Mouse (Mus musculus) embryonic facial prominence, embryonic 15.5 days (tissue): ENCODE data around the gene Pdha1. TPM values are rescaled to one million over a fixed set of nuclear protein-coding genes. Genes with fewer than 3 reads are reported as not detected.

Experiments
- ATAC-seq: fragments of 200-750 bp; cut with Nextera tagmentation; 2 replicates; pipeline ENCODE4 v1.8.0; 2017; ENCODE audit warnings: low read depth, moderate TSS enrichment; ENCODE audit not compliant: insufficient number of reproducible peaks, low FRiP score, low TSS enrichment
- H3K27ac ChIP-seq: fragments of 300-500 bp; sonication (generic); replicated peaks from 2 replicates; pipeline ENCODE4 v1.5.1; 2015; ENCODE audit warnings: mild to moderate bottlenecking, inconsistent platforms
- H3K27me3 ChIP-seq: fragments of 300-500 bp; sonication (generic); 2 replicates; pipeline ENCODE4 v1.6.1; 2015; ENCODE audit warnings: inconsistent platforms
- H3K36me3 ChIP-seq: fragments of 300-500 bp; sonication (generic); 2 replicates; pipeline ENCODE4 v1.6.1; 2015; ENCODE audit warnings: mild to moderate bottlenecking, inconsistent platforms
- H3K4me1 ChIP-seq: fragments of 300-500 bp; sonication (generic); 2 replicates; pipeline ENCODE4 v1.6.1; 2015; ENCODE audit warnings: inconsistent platforms
- H3K4me2 ChIP-seq: fragments of 300-500 bp; sonication (generic); replicated peaks from 2 replicates; pipeline ENCODE4 v1.6.1; 2015; ENCODE audit warnings: mild to moderate bottlenecking, inconsistent platforms
- H3K4me3 ChIP-seq: fragments of 300-500 bp; sonication (generic); replicated peaks from 2 replicates; pipeline ENCODE4 v1.5.1; 2015; ENCODE audit warnings: mild to moderate bottlenecking, inconsistent platforms
- H3K9ac ChIP-seq: fragments of 300-500 bp; sonication (generic); 2 replicates; pipeline ENCODE4 v1.6.1; 2015; ENCODE audit warnings: inconsistent platforms
- H3K9me3 ChIP-seq: fragments of 300-500 bp; sonication (generic); replicated peaks from 2 replicates; pipeline ENCODE4 v1.6.1; 2016; ENCODE audit warnings: inconsistent platforms
- WGBS: fragments of 180-500 bp; shearing (Covaris S2); methylation state at CpG from one replicate; pipeline ENCODE4 v1.1.7; 2015; 5-methylcytosine and 5-hydroxymethylcytosine counted together
- polyA plus RNA-seq: library from polyadenylated mRNA; unstranded; fragments of >200 nt; fragmentation: Nextera tagmentation; extraction: Ambion mirVana; gene quantifications from 2 replicates; pipeline ENCODE4 v1.2.1, GENCODE M21; 2015

The Pdha1 gene
- polyA plus RNA-seq, 1 experiment from 2014 or later = 111 TPM

DNA sequence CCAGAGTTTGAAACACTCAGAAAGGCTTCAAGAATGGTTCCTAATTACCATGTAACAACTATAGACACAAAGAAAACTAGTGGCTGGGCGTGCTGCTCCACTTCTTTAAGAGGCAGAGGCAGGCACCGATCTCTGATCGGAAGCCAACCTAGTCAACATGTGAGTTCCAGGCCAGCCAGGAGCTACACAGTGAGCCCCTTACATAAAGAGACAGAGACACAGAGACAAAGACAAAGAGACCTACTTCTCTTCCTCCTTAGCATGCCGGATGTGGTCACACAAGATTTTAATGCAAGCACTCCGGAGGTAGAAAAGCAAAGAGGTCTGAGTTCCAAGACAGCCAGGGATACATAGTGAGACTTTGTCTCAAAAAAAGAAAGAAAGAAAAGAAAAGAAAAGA is 2.1 kb downstream of the Pdha1 start:
- 35% methylated on average over 5 of the region's 5 CpGs for WGBS
- no peak for ATAC-seq
- Histone ChIP-seq H3K4me2 (peak overlapping the region; percentile 47), H3K27ac (no peak overlapping the region), H3K9ac (no peak overlapping the region), H3K4me3 (peak overlapping the region; percentile 61), H3K27me3 (no peaks in the 10 kb centered on the region), H3K36me3 (peaks cover 4% of the 10 kb centered on the region; the same call in 1 of the 2 replicates), H3K4me1 (peaks cover 4% of the 10 kb centered on the region; the same call in 1 of the 2 replicates), H3K9me3 (no peaks in the 10 kb centered on the region)

DNA sequence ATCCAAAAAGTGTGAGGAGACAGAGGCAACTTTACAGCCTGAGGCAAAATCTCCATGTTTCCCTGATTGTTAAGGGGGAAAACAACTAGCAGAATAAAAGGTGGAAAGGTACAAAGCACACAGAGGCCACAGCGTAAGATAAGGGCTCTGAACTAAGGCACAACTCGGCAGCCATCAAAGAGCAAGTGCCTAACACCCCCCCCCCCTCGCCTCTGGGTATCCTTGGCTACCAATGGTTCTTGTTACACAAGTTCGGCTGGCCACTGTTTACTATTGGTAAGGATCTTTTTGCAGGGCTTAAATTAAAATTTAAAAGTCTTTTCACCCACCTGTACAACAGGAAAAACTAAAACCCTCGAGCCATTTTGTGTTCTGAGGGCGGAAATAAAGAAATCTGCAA is 2.5 kb downstream of the Pdha1 start:
- no peak overlapping the region for H3K27ac ChIP-seq
- H3K9me3 ChIP-seq = no peaks in the 10 kb centered on the region
- no peak overlapping the region for H3K9ac ChIP-seq
- WGBS = 23% methylated on average over 6 of the region's 6 CpGs
- H3K4me3 ChIP-seq = peak overlapping the region; percentile 61
- H3K4me2 ChIP-seq = peak overlapping the region; percentile 47
- peaks cover 4% of the 10 kb centered on the region; the same call in 1 of the 2 replicates for H3K36me3 ChIP-seq
- H3K4me1 ChIP-seq = peaks cover 4% of the 10 kb centered on the region; the same call in 1 of the 2 replicates
- H3K27me3 ChIP-seq = no peaks in the 10 kb centered on the region
- ATAC-seq = no peak

- 73% methylated on average over 11 of the region's 11 CpGs for WGBS
- H3K9ac ChIP-seq = no peak overlapping the region
- H3K36me3 ChIP-seq = peaks cover 10% of the 10 kb centered on the region; the same call in 1 of the 2 replicates
- peaks cover 4% of the 10 kb centered on the region; the same call in 1 of the 2 replicates for H3K4me1 ChIP-seq
- H3K27ac ChIP-seq = no peak overlapping the region
- no peak overlapping the region for H3K4me2 ChIP-seq
- no peaks in the 10 kb centered on the region for H3K9me3 ChIP-seq
- H3K27me3 ChIP-seq = no peaks in the 10 kb centered on the region
- no peak overlapping the region for H3K4me3 ChIP-seq
- no peak for ATAC-seq
Measured at GRCm38 (mm10) chrX:160134136-160134843, 3.9 kb downstream of the Pdha1 start.

GRCm38 (mm10) chrX:160116658-160117057 is 21.6 kb downstream of the Pdha1 start:
- no peaks in the 10 kb centered on the region for H3K27me3 ChIP-seq
- no peaks in the 10 kb centered on the region for H3K36me3 ChIP-seq
- 68% methylated on average over 3 of the region's 3 CpGs for WGBS
- 0 out of 2 replicates have a peak, but pooled peaks have one; percentile 15 for ATAC-seq
- H3K4me1 ChIP-seq = no peaks in the 10 kb centered on the region
- no peak overlapping the region for H3K27ac ChIP-seq
- H3K9ac ChIP-seq = no peak overlapping the region
- no peak overlapping the region for H3K4me2 ChIP-seq
- H3K9me3 ChIP-seq = no peaks in the 10 kb centered on the region
- no peak overlapping the region for H3K4me3 ChIP-seq

DNA sequence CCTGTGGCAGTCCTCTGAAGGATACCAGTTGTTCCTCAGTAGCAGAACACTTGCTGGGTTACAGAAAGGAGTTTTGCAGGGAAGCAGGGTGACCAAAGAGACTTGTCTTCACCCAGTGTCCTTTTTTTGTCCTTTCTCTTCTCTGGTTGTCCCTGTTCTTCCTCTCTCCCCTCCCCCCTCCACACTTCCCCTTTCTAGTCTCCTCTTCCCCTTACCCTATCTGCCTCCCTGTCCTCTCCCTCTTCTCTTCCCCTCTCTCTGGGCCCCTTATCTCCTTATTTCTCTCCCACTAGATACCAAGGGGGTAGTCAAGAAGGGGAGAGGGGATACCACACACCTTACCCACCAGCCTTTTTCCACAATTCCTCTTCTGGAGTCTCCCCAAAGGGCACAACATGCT is 22.1 kb downstream of the Pdha1 start:
- no peak overlapping the region for H3K4me2 ChIP-seq
- no peak overlapping the region for H3K27ac ChIP-seq
- no peaks in the 10 kb centered on the region for H3K9me3 ChIP-seq
- no peaks in the 10 kb centered on the region for H3K36me3 ChIP-seq
- H3K4me1 ChIP-seq = no peaks in the 10 kb centered on the region
- no peak overlapping the region for H3K4me3 ChIP-seq
- no peak overlapping the region for H3K9ac ChIP-seq
- H3K27me3 ChIP-seq = no peaks in the 10 kb centered on the region
- ATAC-seq = no peak

DNA sequence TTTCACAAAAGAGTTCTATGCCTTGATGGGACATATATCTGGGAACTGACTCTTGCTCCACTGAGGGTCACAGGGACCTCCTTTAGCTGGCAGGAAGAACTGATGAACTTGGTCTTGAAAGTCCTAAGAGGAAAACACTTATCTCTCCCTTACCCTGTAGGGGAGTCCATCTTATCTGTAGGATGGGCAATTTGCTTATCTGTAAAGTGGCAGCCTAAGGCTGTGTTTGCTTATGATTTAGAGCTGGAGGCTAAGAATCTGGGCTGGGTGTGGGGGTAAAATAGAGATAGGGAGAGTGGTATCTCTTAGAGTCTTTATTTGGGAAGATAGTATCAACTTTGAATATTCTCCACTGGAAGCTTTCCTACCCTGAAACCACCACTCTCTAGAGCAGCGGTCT is 24.4 kb downstream of the Pdha1 start:
- no peak overlapping the region for H3K27ac ChIP-seq
- no peak overlapping the region for H3K4me2 ChIP-seq
- 100% methylated on average over 1 of the region's 1 CpGs for WGBS
- no peaks in the 10 kb centered on the region for H3K9me3 ChIP-seq
- no peaks in the 10 kb centered on the region for H3K27me3 ChIP-seq
- H3K4me1 ChIP-seq = no peaks in the 10 kb centered on the region
- H3K4me3 ChIP-seq = no peak overlapping the region
- H3K36me3 ChIP-seq = no peaks in the 10 kb centered on the region
- H3K9ac ChIP-seq = no peak overlapping the region
- no peak for ATAC-seq

- H3K9me3 ChIP-seq = no peaks in the 10 kb centered on the region
- WGBS = 54% methylated on average over 4 of the region's 4 CpGs
- H3K9ac ChIP-seq = no peak overlapping the region
- H3K36me3 ChIP-seq = no peaks in the 10 kb centered on the region
- no peak overlapping the region for H3K4me3 ChIP-seq
- ATAC-seq = no peak
- H3K27me3 ChIP-seq = no peaks in the 10 kb centered on the region; the same call in 1 of the 2 replicates
- H3K4me1 ChIP-seq = no peaks in the 10 kb centered on the region
- no peak overlapping the region for H3K4me2 ChIP-seq
- H3K27ac ChIP-seq = no peak overlapping the region
Measured at GRCm38 (mm10) chrX:160107817-160108216, 30.4 kb downstream of the Pdha1 start.

GRCm38 (mm10) chrX:160091973-160092372 is 46.2 kb downstream of the Pdha1 start:
- Histone ChIP-seq H3K4me1 (no peaks in the 10 kb centered on the region), H3K27ac (no peak overlapping the region), H3K9ac (no peak overlapping the region), H3K4me3 (no peak overlapping the region), H3K27me3 (no peaks in the 10 kb centered on the region), H3K36me3 (no peaks in the 10 kb centered on the region), H3K4me2 (no peak overlapping the region), H3K9me3 (no peaks in the 10 kb centered on the region)
- ATAC-seq = no peak
- 58% methylated on average over 1 of the region's 1 CpGs for WGBS

Other genes starting within 250 kb of the Pdha1 start
- 0.13 and 0.16 TPM in 2 replicates for gene Map3k15, start 150.0 kb downstream of the Pdha1 start, polyA plus RNA-seq